Comparison of ENCODE assay signal across 9 mouse cellular contexts in the genomic region with DNA sequence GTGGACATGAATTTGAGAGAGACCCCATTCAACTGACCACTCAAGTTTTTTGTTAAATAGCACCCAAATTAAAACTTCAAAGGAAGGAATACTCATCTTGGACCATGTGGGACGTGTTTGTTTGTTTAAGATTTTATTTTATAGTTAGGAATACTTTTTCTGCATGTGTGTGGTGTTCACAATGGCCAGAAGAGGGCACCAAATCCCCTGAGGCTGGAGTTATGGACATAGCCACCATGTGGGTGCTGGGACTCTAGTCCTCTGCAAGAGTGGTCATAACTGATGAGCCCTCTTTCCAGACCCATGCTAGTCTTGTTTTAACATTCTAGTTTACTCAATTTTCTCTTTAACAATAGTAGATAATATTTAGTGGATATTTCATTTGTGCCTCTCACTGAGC. TPM values are rescaled to one million over a fixed set of nuclear protein-coding genes. Genes with fewer than 3 reads are reported as not detected.
DNase-seq lines count a peak whose midpoint lies in the region; ATAC-seq and TF ChIP-seq lines count a peak whose summit lies in the region.
"Had no signal": no experiment of that assay in that cellular context is flagged by ENCODE, and none has a peak within 500 bp of the region (broad histone marks: within the 10 kb centered on the region; RNA-seq: fewer than 3 reads in every experiment).

No protein-coding gene starts in this region.

- in situ Hi-C loops in ES-E14 (cut with MboI; ENCODE audit: low sequenced_read_pairs in 2 of 2, unreplicated experiment in 2 of 2), result no loop called here

- TF ChIP-seq CTCF in left cerebral cortex, adult 2 months (IDR thresholded peaks at IDR 0.05), result peak; percentile 55

- H3K36me3 ChIP-seq in ES-E14 (ENCODE audit: control insufficient read depth, insufficient read depth, low read length, poor library complexity, severe bottlenecking), result no peaks in the 10 kb centered on the region

- H3K27ac ChIP-seq in left cerebral cortex, adult 2 months, result no peak overlapping the region
- H3K27ac ChIP-seq in ES-E14 (ENCODE audit: insufficient read depth, low read depth, low read length, poor library complexity, severe bottlenecking), result no peak overlapping the region

- no peak overlapping the region for H3K4me3 ChIP-seq in left cerebral cortex, adult 2 months
- H3K4me3 ChIP-seq in ES-E14 (ENCODE audit: insufficient read depth in 1 of 2, low read depth in 1 of 2, low read length in 2 of 2, poor library complexity in 1 of 2, severe bottlenecking in 1 of 2), result no peak overlapping the region
- H3K4me3 ChIP-seq: myocyte had no signal

- ATAC-seq in CD4-positive, CD25-positive, alpha-beta regulatory T cell, adult 4 months, result no peak

- no peaks in the 10 kb centered on the region for H3K4me1 ChIP-seq in ES-E14 (ENCODE audit: control insufficient read depth in 2 of 2, insufficient read depth in 2 of 2, low read length in 2 of 2, poor library complexity in 1 of 2)

- no peak overlapping the region for H3K9ac ChIP-seq in ES-E14 (ENCODE audit: insufficient read depth, low read depth, low read length, poor library complexity, severe bottlenecking)

- DNase-seq in CD4-positive, CD25-positive, alpha-beta regulatory T cell, adult 2 months (ENCODE audit: low read depth, low spot score), result peak; percentile 15
- DNase-seq in left cerebral cortex, adult 2 months (ENCODE audit: extremely low spot score in 1 of 2, low spot score in 2 of 2), result no peak
- DNase-seq in left cerebral cortex, adult 11 months (ENCODE audit: low spot score), result no peak
- DNase-seq in ES-E14 (ENCODE audit: low read depth, low spot score), result peak; percentile 44
- peak; percentile 21 for DNase-seq in embryo, embryonic 11 days
- DNase-seq in frontal cortex, postnatal 14 days (ENCODE audit: low spot score in 2 of 2), result no peak
- no peak for DNase-seq in layer of hippocampus, adult 8-10 months (ENCODE audit: low spot score in 2 of 2)

- H3K9me3 ChIP-seq in ES-E14 (ENCODE audit: control insufficient read depth, insufficient read depth, low read depth, low read length), result no peaks in the 10 kb centered on the region

- intact Hi-C loops in left cerebral cortex, adult 2 months (cut with DNase I), result loop anchor here (1.0 to 5.0 kb wide), 2 partner anchors 82 to 319 kb away; no protein-coding TSS in a partner anchor

TF ChIP-seq in ES-E14, 5 proteins besides CTCF, POLR2A, EP300 and RAD21:
- TF ChIP-seq ZNF384 (IDR thresholded peaks at IDR 0.05; ENCODE audit: low read depth, low read length) (no peak), MAFK (IDR thresholded peaks at IDR 0.05; ENCODE audit: insufficient read depth, low read depth, low read length) (no peak), CHD2 (IDR thresholded peaks at IDR 0.05; ENCODE audit: low read depth, low read length) (no peak), HCFC1 (IDR thresholded peaks at IDR 0.05; ENCODE audit: borderline replicate concordance, insufficient read depth, low read length) (no peak), ZC3H11A (IDR thresholded peaks at IDR 0.05; ENCODE audit: borderline replicate concordance, low read depth, low read length) (peak; percentile 37; the same call in 1 of the 2 replicates)

RNA-seq across cellular contexts. Expression of gene Nxpe4, which starts 14.9 kb away (rescaled TPM):
- under 1 TPM; 0.17 to 0.27 TPM for polyA plus RNA-seq in CD4-positive, CD25-positive, alpha-beta regulatory T cell, adult 4 months (2017; shearing (Covaris generic))
- 10 to 100 TPM; 10.8 to 13.5 TPM for total RNA-seq in left cerebral cortex, adult 2 months (2021)
- total RNA-seq in ES-E14 (2012; rRNA removed), result 0.69 and 0.94 TPM in 2 replicates
- total RNA-seq in layer of hippocampus, adult 8-10 months (2022), result 10 to 100 TPM in 2 of 4 experiments, 1 to 10 TPM in 2; 7.3 to 11.4 (median 9.7) TPM

Comparison
In these comparisons a context has a peak if more than half of its experiments do, and no peak if none do; other contexts are left out.
1. DNase-seq: peak in CD4-positive, CD25-positive, alpha-beta regulatory T cell, adult 2 months (single experiment), ES-E14 (single experiment) and embryo, embryonic 11 days (single experiment); none in left cerebral cortex, adult 2 months (0 of 2), left cerebral cortex, adult 11 months (single experiment), frontal cortex, postnatal 14 days (0 of 2) and layer of hippocampus, adult 8-10 months (0 of 2).